Mouse (Mus musculus) spleen, adult 2 months (tissue): ENCODE data around the gene Mbd6. TPM values are rescaled to one million over a fixed set of nuclear protein-coding genes. Genes with fewer than 3 reads are reported as not detected.

Source experiments
- DNase-seq, 2 experiments: peaks; one replicate each; pipeline versions ENCODE4 v3.0.0 to v3.0.0-alpha.2; 2012 to 2021; ENCODE audit warnings: low spot score in 2 of 2, low read depth in 1 of 2
- H3K27ac ChIP-seq: fragments of 200-500 bp; 2 replicates; pipeline ENCODE4 v1.5.1; 2012; ENCODE audit warnings: low read length, inconsistent platforms; ENCODE audit not compliant: insufficient read depth
- H3K27me3 ChIP-seq: fragments of 200-500 bp; 2 replicates; pipeline ENCODE4 v1.6.1; 2012; ENCODE audit warnings: mild to moderate bottlenecking, moderate library complexity, low read length, inconsistent platforms; ENCODE audit not compliant: control insufficient read depth, insufficient read depth
- H3K36me3 ChIP-seq: fragments of 200-500 bp; 2 replicates; pipeline ENCODE4 v1.6.1; 2012; ENCODE audit warnings: mild to moderate bottlenecking, low read length, inconsistent platforms; ENCODE audit not compliant: control insufficient read depth, insufficient read depth
- H3K4me1 ChIP-seq: fragments of 200-500 bp; 2 replicates; pipeline ENCODE4 v1.6.1; 2011; ENCODE audit warnings: inconsistent platforms; ENCODE audit not compliant: control insufficient read depth, insufficient read depth, insufficient read length
- H3K4me3 ChIP-seq: fragments of 200-500 bp; 2 replicates; pipeline ENCODE4 v1.5.1; 2011; ENCODE audit warnings: mild to moderate bottlenecking, inconsistent platforms; ENCODE audit not compliant: insufficient read depth, insufficient read length; ENCODE audit errors: extremely low read depth
- CTCF ChIP-seq: fragments of 200-500 bp; IDR thresholded peaks from 2 replicates; pipeline ENCODE4 v1.5.1; 2011; ENCODE audit warnings: mild to moderate bottlenecking, inconsistent platforms; ENCODE audit not compliant: insufficient read depth, insufficient read length, insufficient replicate concordance; ENCODE audit errors: extremely low read depth
- POLR2A ChIP-seq: fragments of 200-500 bp; IDR thresholded peaks from 2 replicates; pipeline ENCODE4 v1.6.1; 2011; ENCODE audit warnings: low read depth, low read length, inconsistent platforms
- WGBS: fragments of 180-500 bp; shearing (Covaris S2); methylation state at CpG from one replicate; pipeline ENCODE4 v1.1.7; 2018; 5-methylcytosine and 5-hydroxymethylcytosine counted together
- polyA plus RNA-seq: library from polyadenylated mRNA; depleted of rRNA; stranded (reverse); fragments of >200 nt; gene quantifications from 2 replicates; pipeline ENCODE4 v1.2.3, GENCODE M21; 2012; rRNA removed

Gene Mbd6
- polyA plus RNA-seq, 1 experiment: 55.8 TPM

DNA sequence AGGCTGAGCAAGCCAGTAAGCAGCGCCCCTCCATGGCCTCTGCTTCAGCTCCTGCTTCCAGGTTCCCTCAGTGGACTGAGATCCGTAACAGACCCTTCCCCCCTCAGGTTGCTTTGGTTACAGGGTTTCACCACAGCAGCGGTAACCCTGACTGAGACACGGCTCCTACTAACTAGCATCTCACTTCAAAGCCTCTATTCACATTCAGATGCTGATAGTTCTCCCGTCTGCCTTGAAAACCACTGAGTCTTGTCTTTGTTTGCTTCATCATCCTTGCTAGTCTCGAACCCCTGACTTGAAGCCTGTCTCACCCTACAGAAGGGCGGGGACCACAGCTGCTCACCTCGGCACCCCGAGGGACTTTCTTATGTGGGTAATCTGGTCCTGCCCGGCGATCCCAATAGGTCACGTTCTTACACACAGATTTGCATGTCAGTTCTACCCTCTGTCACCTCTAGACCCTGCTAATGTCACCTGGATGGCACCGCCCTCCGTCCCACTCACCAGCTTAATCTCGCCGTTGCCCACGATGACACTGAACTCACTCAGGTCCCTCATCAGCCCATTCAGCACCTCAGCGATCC is 50.5 kb downstream of the Mbd6 start:
- H3K36me3 ChIP-seq: no peaks in the 10 kb centered on the region
- H3K27me3 ChIP-seq: 0 out of 2 replicates have a peak, but pooled peaks cover 2% of the 10 kb centered on the region
- TF ChIP-seq CTCF: no peak
- TF ChIP-seq POLR2A: no peak
- H3K27ac ChIP-seq: no peak overlapping the region
- no peaks in the 10 kb centered on the region for H3K4me1 ChIP-seq
- 64% methylated on average over 18 of the region's 18 CpGs for WGBS
- no peak for DNase-seq
- H3K4me3 ChIP-seq: no peak overlapping the region

DNA sequence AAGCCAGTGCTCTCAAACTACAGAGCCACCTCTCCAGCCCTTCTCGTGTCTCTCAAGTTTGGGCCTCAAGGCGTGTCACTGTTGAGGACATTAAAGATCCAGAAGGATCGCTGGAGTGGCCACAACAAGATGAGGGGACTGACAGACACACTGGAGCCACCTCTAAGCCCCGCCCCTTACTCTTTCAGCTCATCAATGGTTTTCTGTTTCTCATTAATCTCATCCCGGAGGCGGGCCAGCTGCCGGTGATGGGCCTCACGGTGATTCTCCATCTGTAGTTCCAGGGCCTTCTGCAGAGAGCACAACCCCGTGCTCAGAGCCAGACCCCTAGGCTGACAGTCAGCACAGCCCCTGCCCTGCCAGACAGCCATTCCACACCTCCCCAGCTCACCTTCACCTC is 52.3 kb downstream of the Mbd6 start:
- Histone ChIP-seq H3K27ac (no peak overlapping the region), H3K4me1 (no peaks in the 10 kb centered on the region; the same call in 1 of the 2 replicates), H3K27me3 (0 out of 2 replicates have a peak, but pooled peaks cover 2% of the 10 kb centered on the region), H3K4me3 (no peak overlapping the region), H3K36me3 (no peaks in the 10 kb centered on the region)
- no peak for DNase-seq
- TF ChIP-seq POLR2A: no peak
- no peak for TF ChIP-seq CTCF
- WGBS: 79% methylated on average over 9 of the region's 9 CpGs

DNA sequence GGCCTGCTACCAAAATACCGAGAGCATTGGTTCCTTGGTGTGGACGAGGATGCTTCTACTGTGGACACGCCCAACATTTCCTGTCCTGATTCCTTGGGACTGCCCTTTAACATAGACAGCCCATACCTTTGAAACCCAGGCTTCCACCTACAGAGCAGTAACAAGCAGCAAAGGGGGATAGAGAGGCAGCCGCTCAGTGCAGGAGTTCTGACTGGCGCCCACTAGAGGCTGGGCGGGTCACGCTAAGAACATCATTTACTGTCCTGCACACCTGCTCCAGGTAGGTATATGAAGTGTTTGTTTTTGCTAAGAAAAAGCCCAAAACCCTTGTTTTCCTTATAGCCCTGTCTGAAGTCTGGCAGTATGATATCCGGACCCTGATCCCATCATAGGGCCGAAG is 55.7 kb downstream of the Mbd6 start:
- WGBS: 89% methylated on average over 9 of the region's 9 CpGs
- peak in 1 of 2 experiments; percentile 23 for DNase-seq
- H3K36me3 ChIP-seq: no peaks in the 10 kb centered on the region
- H3K4me3 ChIP-seq: no peak overlapping the region
- 0 out of 2 replicates have a peak, but pooled peaks cover 2% of the 10 kb centered on the region for H3K27me3 ChIP-seq
- no peak overlapping the region for H3K27ac ChIP-seq
- TF ChIP-seq POLR2A: no peak
- TF ChIP-seq CTCF: peak; percentile 18; the same call in 1 of the 2 replicates
- no peaks in the 10 kb centered on the region; the same call in 1 of the 2 replicates for H3K4me1 ChIP-seq

Other genes with a start within 250 kb of the Mbd6 start
- 14.6 and 14.9 TPM in 2 replicates for gene Mettl1, start 247.6 kb downstream of the Mbd6 start, polyA plus RNA-seq
- gene Eef1akmt3, start 247.5 kb downstream of the Mbd6 start, polyA plus RNA-seq: 0.35 and 0.42 TPM in 2 replicates
- 0.20 and 0.26 TPM in 2 replicates for gene Cyp27b1, start 240.8 kb downstream of the Mbd6 start, polyA plus RNA-seq
- 3.1 and 4.1 TPM in 2 replicates for gene March9, start 228.8 kb downstream of the Mbd6 start, polyA plus RNA-seq
- gene Cdk4, start 225.5 kb downstream of the Mbd6 start, polyA plus RNA-seq: 106 and 140 TPM in 2 replicates
- gene Tspan31, start 218.8 kb downstream of the Mbd6 start, polyA plus RNA-seq: 29.9 and 32.4 TPM in 2 replicates
- gene Agap2, start 213.7 kb downstream of the Mbd6 start, polyA plus RNA-seq: 45.6 and 60.9 TPM in 2 replicates
- gene Os9, start 167.9 kb downstream of the Mbd6 start, polyA plus RNA-seq: 48.7 and 57.4 TPM in 2 replicates
- gene B4galnt1, start 123.8 kb downstream of the Mbd6 start, polyA plus RNA-seq: 284 and 346 TPM in 2 replicates
- gene Slc26a10, start 108.4 kb downstream of the Mbd6 start, polyA plus RNA-seq: 0.94 and 1.1 TPM in 2 replicates
- gene Arhgef25, start 98.9 kb downstream of the Mbd6 start, polyA plus RNA-seq: 8.5 and 9.2 TPM in 2 replicates
- gene Dtx3, start 93.3 kb downstream of the Mbd6 start, polyA plus RNA-seq: 67.9 and 83.7 TPM in 2 replicates
- 22.2 and 24.3 TPM in 2 replicates for gene Pip4k2c, start 77.4 kb downstream of the Mbd6 start, polyA plus RNA-seq
- 0.41 and 0.72 TPM in 2 replicates for gene Kif5a, start 25.7 kb downstream of the Mbd6 start, polyA plus RNA-seq
- gene Dctn2, start 22.6 kb downstream of the Mbd6 start, polyA plus RNA-seq: 94.8 and 101 TPM in 2 replicates
- gene Mars, start 22.8 kb upstream of the Mbd6 start, polyA plus RNA-seq: 33.2 and 40.2 TPM in 2 replicates
- gene Arhgap9, start 32.9 kb upstream of the Mbd6 start, polyA plus RNA-seq: 72.7 and 87.2 TPM in 2 replicates
- 0.42 and 0.74 TPM in 2 replicates for gene Gli1, start 53.0 kb upstream of the Mbd6 start, polyA plus RNA-seq
- gene Inhbe, start 65.4 kb upstream of the Mbd6 start, polyA plus RNA-seq: not detected in 2 replicates
- gene Inhbc, start 81.4 kb upstream of the Mbd6 start, polyA plus RNA-seq: not detected in 2 replicates
- 67.2 and 67.6 TPM in 2 replicates for gene R3hdm2, start 91.3 kb upstream of the Mbd6 start, polyA plus RNA-seq
- gene Stac3, start 212.7 kb upstream of the Mbd6 start, polyA plus RNA-seq: 2.0 and 2.2 TPM in 2 replicates
- gene Ndufa4l2, start 225.9 kb upstream of the Mbd6 start, polyA plus RNA-seq: 6.9 and 12.2 TPM in 2 replicates
- gene Shmt2, start 233.4 kb upstream of the Mbd6 start, polyA plus RNA-seq: 99.9 and 133 TPM in 2 replicates
- gene Nxph4, start 245.5 kb upstream of the Mbd6 start, polyA plus RNA-seq: not detected in 2 replicates